Mouse (Mus musculus): ENCODE measurements around the gene Ankdd1a.

GRCm38 (mm10) chr9:65462544-65462943 lies 57.4 kb downstream of the Ankdd1a start:
- TF ChIP-seq HCFC1 (IDR thresholded peaks at IDR 0.05; ENCODE audit: borderline replicate concordance, insufficient read depth, low read length) (no peak), ZNF384 (IDR thresholded peaks at IDR 0.05; ENCODE audit: low read depth, low read length) (peak; percentile 30; the same call in 1 of the 2 replicates), ZC3H11A (IDR thresholded peaks at IDR 0.05; ENCODE audit: borderline replicate concordance, low read depth, low read length) (no peak)

All from ES-E14 (cell line).